Mouse (Mus musculus) gastrocnemius, adult 2 months (tissue): ENCODE measurements around the gene Ralgapa2. TPM values are rescaled to one million over a fixed set of nuclear protein-coding genes. Genes with fewer than 3 reads are reported as not detected.

Source experiments
- DNase-seq: peaks from one replicate; pipeline ENCODE4 v3.0.0; 2022
- H3K27ac ChIP-seq: fragments of 200-600 bp; 2 replicates; pipeline ENCODE4 v1.8.1; 2022; ENCODE audit warnings: mild to moderate bottlenecking
- H3K4me3 ChIP-seq: fragments of 200-600 bp; 2 replicates; pipeline ENCODE4 v1.8.1; 2022; ENCODE audit warnings: mild to moderate bottlenecking, moderate library complexity
- CTCF ChIP-seq: fragments of 200-600 bp; IDR thresholded peaks from 2 replicates; pipeline ENCODE4 v1.8.1; 2022; ENCODE audit warnings: antibody characterized with exemption, mild to moderate bottlenecking, moderate library complexity
- intact Hi-C: fragments of 180-260 bp; cut with DNase I; formaldehyde crosslinking; loops from one replicate; pipeline ENCODE4 v1.15.1; 2025
- total RNA-seq, 2 experiments: library from RNA; stranded (reverse); gene quantifications; 2 replicates each; pipeline ENCODE4 v1.2.3; 2021

The Ralgapa2 gene
- total RNA-seq, 2 experiments from 2014 or later: 5.8 to 9.6 TPM

DNA sequence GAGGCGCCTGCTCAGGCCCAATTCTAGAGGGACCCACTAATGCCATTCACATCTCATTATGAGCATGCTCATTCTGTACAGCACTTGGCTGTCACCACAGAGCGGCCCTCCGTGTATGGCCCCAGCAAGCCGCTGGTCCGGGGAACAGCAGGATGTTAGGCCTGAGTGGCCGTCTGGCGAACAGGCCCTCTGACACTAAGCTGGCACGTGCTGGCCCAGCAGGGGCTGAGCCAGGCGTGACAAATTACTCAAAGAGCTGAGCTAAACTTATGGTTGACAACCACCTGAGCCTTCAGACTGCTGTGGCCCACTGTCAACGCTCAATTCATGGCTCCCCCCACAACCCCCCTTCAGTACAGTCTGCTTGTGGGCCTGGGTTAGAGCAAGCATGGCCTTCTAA is 249.9 kb downstream of the Ralgapa2 start:
- intact Hi-C loops: no loop called here
- no peak for DNase-seq
- no peak overlapping the region for H3K4me3 ChIP-seq
- TF ChIP-seq CTCF: no peak
- H3K27ac ChIP-seq: no peak overlapping the region

DNA sequence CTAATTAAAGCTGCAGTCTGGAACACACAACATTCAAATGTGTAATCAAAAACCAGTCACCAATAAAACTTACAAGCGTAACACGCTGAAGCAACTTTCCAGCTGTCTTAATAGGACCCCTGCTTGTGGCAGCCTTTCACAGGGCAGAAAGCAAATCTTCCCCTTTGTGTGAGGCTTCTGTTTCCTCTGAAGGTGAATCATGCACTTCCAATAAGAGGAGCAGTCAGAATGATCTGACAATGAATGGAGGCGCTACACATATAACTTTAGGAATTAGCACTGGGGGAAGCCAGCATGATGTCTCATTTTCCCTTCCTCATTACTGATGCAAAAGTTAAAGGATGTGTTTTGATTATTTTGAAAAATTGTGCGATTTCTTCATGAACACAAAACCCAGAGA is 251.0 kb downstream of the Ralgapa2 start:
- no peak for TF ChIP-seq CTCF
- intact Hi-C loops: no loop called here
- Histone ChIP-seq H3K4me3 (no peak overlapping the region), H3K27ac (no peak overlapping the region)
- DNase-seq: no peak

DNA sequence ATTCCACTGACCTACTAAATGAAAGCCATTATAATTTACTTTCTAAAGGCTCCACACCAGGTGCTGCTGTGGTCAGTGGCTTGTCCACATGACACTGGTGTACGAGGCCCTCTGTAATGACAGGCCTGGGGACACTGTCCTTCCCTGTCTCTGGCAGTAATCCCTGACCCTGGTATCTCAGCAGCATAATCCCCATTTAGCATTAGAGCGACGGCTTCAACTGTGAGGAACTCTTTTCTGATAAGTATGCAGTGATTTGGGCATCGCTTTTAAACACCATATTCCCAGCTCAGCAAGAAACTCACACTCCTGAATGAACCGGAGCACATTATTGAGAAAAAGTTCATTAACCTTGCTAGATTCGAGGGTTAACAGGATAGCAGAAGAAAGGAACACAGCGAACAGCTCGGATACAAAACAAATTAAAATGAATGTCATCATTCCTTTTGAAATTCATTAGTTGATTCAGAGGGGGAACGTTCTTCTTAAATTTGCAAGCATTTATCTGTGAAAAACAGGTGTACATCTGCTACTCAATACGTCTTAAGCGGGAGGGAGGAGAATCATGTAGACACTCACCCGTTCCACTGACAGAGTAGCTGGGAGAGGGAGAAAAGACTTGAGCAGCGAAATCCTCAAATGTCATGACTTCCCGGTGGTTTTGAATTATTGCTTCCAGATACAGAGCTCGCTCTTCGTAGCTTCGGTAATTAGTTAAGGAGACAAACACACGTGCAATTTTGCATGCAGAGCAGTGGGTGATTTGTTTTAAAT is 252.2 kb downstream of the Ralgapa2 start:
- DNase-seq: no peak
- Histone ChIP-seq H3K27ac (no peak overlapping the region), H3K4me3 (no peak overlapping the region)
- intact Hi-C loops: no loop called here
- no peak for TF ChIP-seq CTCF

DNA sequence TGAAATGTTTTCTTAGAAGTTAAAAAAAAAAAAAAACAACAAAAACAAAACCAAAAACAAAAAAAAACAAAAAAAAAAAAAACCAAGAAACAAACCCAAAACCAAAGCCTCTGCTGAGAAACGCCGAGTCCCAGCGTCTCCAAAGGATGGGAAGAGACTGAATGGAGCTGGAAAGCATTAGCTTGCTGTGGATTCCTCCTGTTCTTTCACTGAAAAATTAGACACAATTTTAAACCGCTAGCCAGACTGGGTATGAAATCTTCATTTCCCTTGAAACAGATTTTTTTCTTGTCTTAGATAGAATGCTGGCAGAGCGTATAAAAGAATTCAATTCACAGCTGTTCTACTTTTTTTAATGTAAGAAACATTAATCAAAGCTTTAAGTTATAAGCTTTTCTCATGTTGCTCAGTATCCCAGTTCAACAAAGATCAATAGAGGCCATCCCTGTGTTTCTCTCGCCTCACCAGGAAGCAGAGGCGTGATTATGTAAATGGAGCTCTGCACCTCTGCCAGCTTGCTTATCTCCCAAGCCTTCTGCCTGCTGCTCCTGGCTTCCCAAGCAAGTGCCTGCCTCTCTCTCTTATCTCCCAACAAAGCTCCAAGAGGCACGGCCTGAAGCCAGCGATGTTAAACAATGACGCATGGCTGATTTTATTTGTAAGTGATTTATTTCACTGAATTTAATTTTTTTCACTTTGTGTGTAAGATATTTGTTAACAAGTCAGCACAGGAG is 253.2 kb downstream of the Ralgapa2 start:
- intact Hi-C loops: no loop called here
- Histone ChIP-seq H3K4me3 (no peak overlapping the region), H3K27ac (no peak overlapping the region)
- no peak for DNase-seq
- TF ChIP-seq CTCF: no peak

DNA sequence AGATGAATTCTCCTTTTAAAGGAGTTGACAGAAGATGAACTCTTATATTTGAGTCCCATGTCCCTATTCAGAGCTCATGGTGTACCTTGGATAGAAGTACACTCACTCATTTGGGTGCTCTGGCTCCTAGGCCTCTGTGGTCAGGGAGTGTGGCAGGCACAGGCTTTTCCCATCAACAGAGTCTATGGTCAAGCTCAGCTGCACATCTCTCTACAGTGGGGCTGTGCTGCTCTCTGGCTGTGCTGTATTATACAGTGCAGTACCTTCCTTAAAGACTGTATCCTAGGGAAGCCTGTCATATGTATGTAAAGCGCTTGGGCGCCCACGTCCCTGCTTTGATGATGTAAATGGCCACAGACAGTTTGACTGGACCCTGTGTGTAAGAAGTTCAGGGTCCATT is 254.5 kb downstream of the Ralgapa2 start:
- intact Hi-C loops: no loop called here

DNA sequence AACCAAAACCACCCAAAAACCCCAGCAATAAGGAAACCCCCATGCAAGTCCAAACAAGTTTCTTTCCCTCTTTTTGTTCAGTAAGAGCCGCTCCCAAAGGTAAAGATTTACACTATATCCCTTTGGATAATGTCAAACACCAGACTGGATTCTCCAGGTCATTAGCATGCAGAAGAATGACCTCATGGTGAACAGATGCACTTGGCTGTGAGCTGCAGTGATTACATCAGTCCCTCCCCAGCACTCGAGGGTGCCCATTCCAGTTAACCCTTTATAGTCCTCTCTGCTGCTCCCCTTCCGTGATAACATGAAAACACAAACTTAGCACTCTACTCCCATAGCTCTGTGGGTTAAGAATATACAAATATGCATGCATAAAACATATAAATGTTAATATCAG is 255.1 kb downstream of the Ralgapa2 start:
- Histone ChIP-seq H3K27ac (no peak overlapping the region), H3K4me3 (no peak overlapping the region)
- intact Hi-C loops: no loop called here
- DNase-seq: no peak
- no peak for TF ChIP-seq CTCF

More for the DNA sequence above, 254.5 kb downstream of the Ralgapa2 start:
- no peak overlapping the region for H3K27ac ChIP-seq
- DNase-seq: no peak
- H3K4me3 ChIP-seq: no peak overlapping the region
- TF ChIP-seq CTCF: no peak

DNA sequence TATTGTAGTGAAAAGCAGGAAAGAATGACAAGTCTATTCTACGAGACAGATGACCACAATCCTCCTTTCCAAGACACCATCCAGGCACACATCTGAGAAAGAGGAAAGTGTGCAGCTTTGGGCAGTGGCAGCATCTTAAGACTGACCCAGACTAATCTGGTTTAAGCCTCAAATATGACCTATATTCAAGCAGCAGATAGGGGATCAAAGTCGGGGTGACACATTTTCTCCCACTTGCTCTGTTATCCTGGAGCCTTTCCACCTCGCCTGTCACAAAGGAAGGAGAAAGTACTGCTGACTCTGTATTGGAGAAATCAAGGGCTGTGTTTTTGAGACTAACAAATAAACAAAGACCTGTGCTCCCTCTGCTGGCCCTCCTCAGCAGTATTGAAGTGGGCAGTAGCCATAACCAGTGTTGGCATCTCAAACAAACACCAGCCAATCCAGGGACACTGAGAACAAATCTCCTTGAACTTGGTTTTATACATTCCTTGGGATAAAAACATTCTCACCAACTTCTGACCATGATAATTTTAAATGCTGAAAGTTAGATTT is 255.7 kb downstream of the Ralgapa2 start:
- intact Hi-C loops: no loop called here
- TF ChIP-seq CTCF: peak; percentile 32; the same call in 1 of the 2 replicates
- no peak for DNase-seq
- Histone ChIP-seq H3K4me3 (no peak overlapping the region), H3K27ac (no peak overlapping the region)

DNA sequence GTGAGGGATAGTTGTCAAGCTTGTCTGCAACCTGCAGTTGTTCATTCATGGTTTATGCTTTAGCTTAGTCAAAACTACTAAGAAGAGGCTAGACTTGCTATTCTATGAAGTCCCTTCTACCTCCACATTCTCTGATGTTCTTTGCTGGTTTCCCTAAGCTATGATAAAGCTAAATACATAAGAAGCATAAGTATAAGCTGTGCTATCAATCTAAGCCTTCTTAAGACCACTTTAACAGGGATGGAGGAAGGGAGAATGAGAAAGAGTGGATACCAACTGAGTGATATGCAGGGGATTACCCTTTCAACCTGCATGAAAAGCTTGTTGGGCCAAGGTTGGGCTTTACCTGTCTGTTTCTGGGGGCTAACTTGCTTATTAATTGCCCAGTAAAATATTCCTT is 256.5 kb downstream of the Ralgapa2 start:
- H3K27ac ChIP-seq: no peak overlapping the region
- H3K4me3 ChIP-seq: no peak overlapping the region
- no peak for DNase-seq
- TF ChIP-seq CTCF: no peak
- intact Hi-C loops: no loop called here

DNA sequence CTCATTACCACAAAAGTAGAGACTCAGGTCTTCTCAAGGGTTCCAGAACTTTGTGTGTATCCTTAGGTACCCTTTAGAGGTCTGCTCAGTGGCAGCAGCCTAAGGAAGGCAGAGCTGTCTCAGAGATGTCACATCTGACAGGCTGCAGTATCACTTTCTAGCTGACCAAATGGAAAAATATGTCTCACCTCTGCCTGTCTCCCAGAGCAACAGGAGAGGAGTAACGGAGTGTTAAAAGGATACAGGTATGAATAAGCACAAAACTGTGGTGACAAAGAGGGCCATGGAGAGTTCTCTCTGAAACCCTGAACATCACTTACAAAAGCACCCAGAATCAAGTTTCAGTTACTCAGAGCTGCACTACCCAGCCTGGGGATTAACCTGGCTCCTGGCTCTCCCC is 257.8 kb downstream of the Ralgapa2 start:
- no peak for TF ChIP-seq CTCF
- intact Hi-C loops: no loop called here

DNA sequence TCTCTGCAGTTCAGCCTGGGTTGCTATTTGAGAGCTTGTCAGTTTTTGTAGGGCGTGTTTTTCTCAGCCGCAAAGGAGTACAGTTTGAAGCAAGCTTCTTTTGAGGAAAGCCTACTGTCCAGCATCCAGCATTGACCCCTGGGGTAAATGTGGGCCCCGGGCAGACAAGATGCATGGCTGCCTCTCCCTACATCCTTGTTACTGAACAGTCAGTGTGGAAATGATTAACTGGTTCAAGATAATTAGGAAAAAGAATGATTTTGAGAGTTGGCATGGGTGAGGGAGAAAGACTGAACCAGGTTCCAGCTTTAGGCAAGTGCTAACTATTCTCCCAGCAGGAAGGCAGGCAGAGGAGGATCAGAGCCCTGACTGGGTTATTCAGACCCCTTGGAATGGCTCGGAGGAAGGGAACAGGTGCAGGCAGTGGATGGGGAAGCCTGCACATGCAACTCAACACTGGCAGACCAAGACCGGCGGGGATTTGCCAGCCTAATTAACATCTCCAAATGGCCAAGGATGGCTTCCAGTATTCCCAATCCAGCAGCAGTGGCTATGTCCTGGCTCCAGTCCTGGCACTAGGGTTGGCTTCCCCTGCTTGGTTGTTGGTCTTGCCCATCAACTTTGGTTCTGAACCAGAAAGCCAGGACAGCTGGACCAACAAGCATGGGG is 261.8 kb downstream of the Ralgapa2 start:
- no peak overlapping the region for H3K27ac ChIP-seq
- intact Hi-C loops: no loop called here
- no peak for TF ChIP-seq CTCF
- H3K4me3 ChIP-seq: no peak overlapping the region
- DNase-seq: no peak

More for the DNA sequence above, 257.8 kb downstream of the Ralgapa2 start:
- DNase-seq: no peak
- Histone ChIP-seq H3K27ac (no peak overlapping the region), H3K4me3 (no peak overlapping the region)

DNA sequence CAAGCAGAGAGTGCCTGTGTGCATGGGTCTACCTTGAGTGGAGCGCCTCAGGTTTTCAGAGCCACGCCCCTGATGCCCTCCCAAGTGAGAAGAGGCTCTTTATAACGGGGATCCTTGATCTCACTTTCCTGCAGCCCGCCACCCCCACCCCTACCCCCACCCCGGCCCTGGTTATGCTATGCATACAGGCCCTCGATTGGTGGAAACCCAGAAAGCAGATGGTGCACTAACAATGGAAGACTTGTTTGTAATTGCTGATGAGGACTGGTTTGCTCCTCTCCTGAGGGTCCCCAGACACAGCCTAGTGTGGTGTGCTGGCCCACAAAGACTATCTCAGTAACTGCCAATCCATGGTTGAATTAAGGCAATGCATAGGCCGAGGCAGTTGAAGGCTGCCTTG is 263.1 kb downstream of the Ralgapa2 start:
- intact Hi-C loops: no loop called here
- Histone ChIP-seq H3K4me3 (no peak overlapping the region), H3K27ac (no peak overlapping the region)
- no peak for DNase-seq
- no peak for TF ChIP-seq CTCF

DNA sequence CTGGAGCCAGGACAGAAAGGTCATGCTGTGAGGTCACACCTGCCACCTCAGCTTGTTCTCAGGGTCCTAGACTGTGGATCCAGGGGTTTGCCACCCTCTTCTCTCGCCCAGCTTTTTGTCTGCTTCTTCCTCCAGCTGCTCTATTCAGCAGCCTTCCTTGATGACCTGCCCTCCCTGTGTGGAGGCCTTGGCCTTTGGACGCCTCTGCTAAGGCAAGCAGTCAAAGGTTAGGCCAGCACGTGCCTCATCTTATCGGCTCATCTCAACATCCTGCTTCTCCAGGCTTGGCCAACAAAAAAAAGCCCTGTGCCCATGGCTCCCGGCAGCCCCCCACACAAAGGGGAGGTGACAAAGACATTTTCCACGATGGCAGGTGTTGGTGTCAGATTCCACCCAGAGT is 264.6 kb downstream of the Ralgapa2 start:
- intact Hi-C loops: no loop called here
- Histone ChIP-seq H3K4me3 (no peak overlapping the region), H3K27ac (no peak overlapping the region)
- no peak for DNase-seq
- no peak for TF ChIP-seq CTCF
